Mouse (Mus musculus): ENCODE measurements at regions not wholly inside any gene's neighbourhood (a gene's known extent, or its start where the extent isn't known, plus 50 kb on each side); places are given as distances from the start of the nearest gene placed in this dataset.

GRCm38 (mm10) chr1:60655691-60656595 lies 60.7 kb upstream of the Cd28 start:
- Histone ChIP-seq H3K9ac (ENCODE audit: control insufficient read depth, low read depth, low read length, poor library complexity, severe bottlenecking) (no peak overlapping the region), H3K27ac (ENCODE audit: control insufficient read depth, low read depth, low read length) (no peak overlapping the region), H3K27me3 (ENCODE audit: control insufficient read depth in 1 of 2, insufficient read depth in 2 of 2, low read length in 2 of 2) (no peaks in the 10 kb centered on the region), H3K36me3 (ENCODE audit: control insufficient read depth in 1 of 2, insufficient read depth in 2 of 2, low read length in 2 of 2) (no peaks in the 10 kb centered on the region), H3K4me3 (ENCODE audit: control insufficient read depth in 1 of 2, insufficient read depth in 1 of 2, low read depth in 2 of 2, low read length in 2 of 2) (no peak overlapping the region), H3K79me2 (ENCODE audit: control insufficient read depth, insufficient read depth, low read length, poor library complexity) (no peaks in the 10 kb centered on the region), H3K4me1 (ENCODE audit: control insufficient read depth in 1 of 2, insufficient read depth in 2 of 2, low read length in 2 of 2) (no peaks in the 10 kb centered on the region), H3K9me3 (replicated peaks; ENCODE audit: insufficient read depth, low read length) (no peaks in the 10 kb centered on the region)
- no peak for DNase-seq (ENCODE audit: low read depth, low spot score)
- TF ChIP-seq CHD2 (IDR thresholded peaks at IDR 0.05; ENCODE audit: low read length) (no peak), MAZ (IDR thresholded peaks at IDR 0.05; ENCODE audit: low read depth, low read length) (no peak), ELF1 (IDR thresholded peaks at IDR 0.05; ENCODE audit: low read depth, low read length) (no peak), POLR2A (IDR thresholded peaks at IDR 0.05; ENCODE audit: control insufficient read depth in 1 of 2, insufficient read depth in 1 of 2, low read depth in 1 of 2, low read length in 2 of 2, poor library complexity in 1 of 2) (no peak), EP300 (IDR thresholded peaks at IDR 0.05; ENCODE audit: low read depth in 1 of 2, low read length in 2 of 2) (no peak), ZKSCAN1 (IDR thresholded peaks at IDR 0.05; ENCODE audit: low read depth, low read length) (no peak), RCOR1 (IDR thresholded peaks at IDR 0.05; ENCODE audit: low read depth, low read length) (no peak), ZNF384 (IDR thresholded peaks at IDR 0.05; ENCODE audit: low read depth, low read length) (no peak), MAFK (IDR thresholded peaks at IDR 0.05; ENCODE audit: borderline replicate concordance, low read depth, low read length) (no peak), TCF12 (IDR thresholded peaks at IDR 0.05; ENCODE audit: low read depth, low read length) (no peak), KAT2A (conservative IDR thresholded peaks at IDR 0.05; ENCODE audit: low read depth, low read length) (no peak), JUND (IDR thresholded peaks at IDR 0.05; ENCODE audit: low read depth, low read length) (no peak), CHD1 (IDR thresholded peaks at IDR 0.05; ENCODE audit: low read depth, low read length) (no peak), SMC3 (IDR thresholded peaks at IDR 0.05; ENCODE audit: low read depth, low read length) (no peak), BHLHE40 (IDR thresholded peaks at IDR 0.05; ENCODE audit: borderline replicate concordance, low read depth, low read length) (no peak), RAD21 (IDR thresholded peaks at IDR 0.05; ENCODE audit: low read depth, low read length) (no peak), ZMIZ1 (IDR thresholded peaks at IDR 0.05; ENCODE audit: low read depth, low read length) (no peak), E2F4 (IDR thresholded peaks at IDR 0.05; ENCODE audit: borderline replicate concordance, low read depth, low read length) (no peak), CTCF (IDR thresholded peaks at IDR 0.05 in 2 of 3, conservative IDR thresholded peaks at IDR 0.05 in 1 of 3; ENCODE audit: control insufficient read depth in 1 of 3, insufficient read depth in 1 of 3, low read depth in 2 of 3, low read length in 3 of 3, poor library complexity in 1 of 3, severe bottlenecking in 1 of 3) (no peak), MYB (IDR thresholded peaks at IDR 0.05; ENCODE audit: low read depth, low read length) (no peak)

- no peak overlapping the region for H3K27ac ChIP-seq (ENCODE audit: control insufficient read depth, low read depth, low read length)
- no peak for TF ChIP-seq MAZ (IDR thresholded peaks at IDR 0.05; ENCODE audit: low read depth, low read length)
- no peak for TF ChIP-seq USF2 (IDR thresholded peaks at IDR 0.05; ENCODE audit: borderline replicate concordance in 1 of 2, insufficient read depth in 1 of 2, low read depth in 1 of 2, low read length in 2 of 2)
- no peak for TF ChIP-seq POLR2AphosphoS2 (IDR thresholded peaks at IDR 0.05; ENCODE audit: low read length)
- no peak for TF ChIP-seq NELFE (IDR thresholded peaks at IDR 0.05; ENCODE audit: low read depth, low read length)
- TF ChIP-seq MAX (IDR thresholded peaks at IDR 0.05; ENCODE audit: low read length): no peak
- no peak for TF ChIP-seq ETS1 (IDR thresholded peaks at IDR 0.05; ENCODE audit: low read depth, low read length)
- no peak for TF ChIP-seq POLR2A (IDR thresholded peaks at IDR 0.05; ENCODE audit: control insufficient read depth in 1 of 2, insufficient read depth in 1 of 2, low read depth in 1 of 2, low read length in 2 of 2, poor library complexity in 1 of 2)
- TF ChIP-seq RCOR1 (IDR thresholded peaks at IDR 0.05; ENCODE audit: low read depth, low read length): no peak
- TF ChIP-seq ELF1 (IDR thresholded peaks at IDR 0.05; ENCODE audit: low read depth, low read length): no peak
- no peak for TF ChIP-seq CTCF (IDR thresholded peaks at IDR 0.05 in 2 of 3, conservative IDR thresholded peaks at IDR 0.05 in 1 of 3; ENCODE audit: control insufficient read depth in 1 of 3, insufficient read depth in 1 of 3, low read depth in 2 of 3, low read length in 3 of 3, poor library complexity in 1 of 3, severe bottlenecking in 1 of 3)
- no peak for TF ChIP-seq MEF2A (IDR thresholded peaks at IDR 0.05; ENCODE audit: extremely low read depth, insufficient replicate concordance, low read depth, low read length, poor library complexity, severe bottlenecking)
- no peak for TF ChIP-seq POLR2AphosphoS5 (IDR thresholded peaks at IDR 0.05; ENCODE audit: borderline replicate concordance, low read depth, low read length)
- TF ChIP-seq CHD1 (IDR thresholded peaks at IDR 0.05; ENCODE audit: low read depth, low read length): no peak
- TF ChIP-seq USF1 (IDR thresholded peaks at IDR 0.05; ENCODE audit: low read depth, low read length): no peak
- TF ChIP-seq RAD21 (IDR thresholded peaks at IDR 0.05; ENCODE audit: low read depth, low read length): no peak
- no peak for TF ChIP-seq HCFC1 (IDR thresholded peaks at IDR 0.05; ENCODE audit: low read depth, low read length)
- TF ChIP-seq ZKSCAN1 (IDR thresholded peaks at IDR 0.05; ENCODE audit: low read depth, low read length): no peak
Measured at GRCm38 (mm10) chr1:60655206-60655605, 61.4 kb upstream of the Cd28 start.

More at GRCm38 (mm10) chr1:60655206-60655605, 61.4 kb upstream of the Cd28 start:
- Histone ChIP-seq H3K4me1 (ENCODE audit: control insufficient read depth in 1 of 2, insufficient read depth in 2 of 2, low read length in 2 of 2) (no peaks in the 10 kb centered on the region), H3K36me3 (ENCODE audit: control insufficient read depth in 1 of 2, insufficient read depth in 2 of 2, low read length in 2 of 2) (no peaks in the 10 kb centered on the region), H3K9me3 (replicated peaks; ENCODE audit: insufficient read depth, low read length) (no peaks in the 10 kb centered on the region), H3K79me2 (ENCODE audit: control insufficient read depth, insufficient read depth, low read length, poor library complexity) (no peaks in the 10 kb centered on the region), H3K9ac (ENCODE audit: control insufficient read depth, low read depth, low read length, poor library complexity, severe bottlenecking) (no peak overlapping the region), H3K4me3 (ENCODE audit: control insufficient read depth in 1 of 2, insufficient read depth in 1 of 2, low read depth in 2 of 2, low read length in 2 of 2) (no peak overlapping the region), H3K27me3 (ENCODE audit: control insufficient read depth in 1 of 2, insufficient read depth in 2 of 2, low read length in 2 of 2) (no peaks in the 10 kb centered on the region)
- no peak for DNase-seq (ENCODE audit: low read depth, low spot score)
